ENCODE assay signal across 10 mouse cellular contexts in the genomic region with DNA sequence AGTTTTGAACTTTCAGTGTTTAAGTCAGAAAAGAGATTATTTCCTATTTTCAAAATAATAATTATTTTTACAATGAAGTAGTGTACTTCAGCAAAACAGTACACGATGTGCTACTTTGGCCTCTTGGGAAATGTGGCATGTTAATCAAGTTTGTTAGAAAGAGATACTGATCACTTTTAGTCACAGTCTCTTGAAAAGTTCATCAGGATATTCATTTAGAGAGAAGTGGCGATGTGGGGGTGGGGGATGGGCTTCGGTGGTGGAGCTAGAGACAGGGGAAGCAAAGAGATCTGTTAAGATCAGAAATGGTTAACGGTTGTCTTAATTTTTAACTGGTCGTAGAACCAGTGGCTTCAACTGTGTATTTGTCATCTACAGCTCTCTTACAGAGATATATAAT. TPM values are rescaled to one million over a fixed set of nuclear protein-coding genes. Genes with fewer than 3 reads are reported as not detected.
DNase-seq lines count a peak whose midpoint lies in the region; ATAC-seq and TF ChIP-seq lines count a peak whose summit lies in the region.
"Had no signal": no experiment of that assay in that cellular context is flagged by ENCODE, and none has a peak within 500 bp of the region (broad histone marks: within the 10 kb centered on the region; RNA-seq: fewer than 3 reads in every experiment).

No protein-coding gene starts in this region.

- H3K27ac ChIP-seq in heart, embryonic 11.5 days (ENCODE audit: low read depth, low read length) = no peak overlapping the region
- no peak overlapping the region for H3K27ac ChIP-seq in midbrain, embryonic 14.5 days (replicated peaks; ENCODE audit: low read depth, low read length)
- H3K27ac ChIP-seq in midbrain, embryonic 11.5 days (ENCODE audit: low read depth, low read length) = no peak overlapping the region
- no peak overlapping the region for H3K27ac ChIP-seq in limb, embryonic 14.5 days (replicated peaks; ENCODE audit: low read depth, low read length)

- TF ChIP-seq POLR2A in limb, embryonic 14.5 days (IDR thresholded peaks at IDR 0.05; ENCODE audit: borderline replicate concordance, extremely low read depth, insufficient read depth, insufficient read length) = no peak

- intact Hi-C loops in heart, postnatal 25 days (cut with DNase I) = loop anchor here (5.0 kb wide), 1 partner anchor 129 kb away; no protein-coding TSS in a partner anchor

- H3K4me3 ChIP-seq in heart, embryonic 11.5 days (ENCODE audit: low read depth, low read length) = peak overlapping the region; percentile 66; the same call in 1 of the 2 replicates
- no peak overlapping the region for H3K4me3 ChIP-seq in midbrain, embryonic 14.5 days (replicated peaks; ENCODE audit: low read depth, low read length)
- no peak overlapping the region for H3K4me3 ChIP-seq in midbrain, embryonic 11.5 days (ENCODE audit: low read depth, low read length)
- peak overlapping the region; percentile 58; the same call in 1 of the 2 replicates for H3K4me3 ChIP-seq in limb, embryonic 14.5 days (replicated peaks; ENCODE audit: low read length)

- H3K36me3 ChIP-seq in heart, embryonic 11.5 days (ENCODE audit: control insufficient read depth, insufficient read depth, low read length) = no peaks in the 10 kb centered on the region
- no peaks in the 10 kb centered on the region for H3K36me3 ChIP-seq in midbrain, embryonic 14.5 days (ENCODE audit: control insufficient read depth, insufficient read depth, low read length)
- no peaks in the 10 kb centered on the region for H3K36me3 ChIP-seq in midbrain, embryonic 11.5 days (ENCODE audit: control insufficient read depth, insufficient read depth, low read length)
- no peaks in the 10 kb centered on the region for H3K36me3 ChIP-seq in limb, embryonic 14.5 days (ENCODE audit: control insufficient read depth, insufficient read depth, low read length)
- H3K36me3 ChIP-seq: embryonic facial prominence, embryonic 13.5 days; midbrain, embryonic 12.5 days had no signal

- H3K4me1 ChIP-seq in heart, embryonic 11.5 days (ENCODE audit: control insufficient read depth, insufficient read depth, low read length) = no peaks in the 10 kb centered on the region
- no peaks in the 10 kb centered on the region for H3K4me1 ChIP-seq in midbrain, embryonic 14.5 days (ENCODE audit: control insufficient read depth, insufficient read depth, low read length)
- no peaks in the 10 kb centered on the region for H3K4me1 ChIP-seq in midbrain, embryonic 11.5 days (ENCODE audit: control insufficient read depth, insufficient read depth, low read length)
- H3K4me1 ChIP-seq in limb, embryonic 14.5 days (ENCODE audit: control insufficient read depth, insufficient read depth, low read length) = no peaks in the 10 kb centered on the region
- H3K4me1 ChIP-seq: embryonic facial prominence, embryonic 13.5 days; midbrain, embryonic 12.5 days had no signal

- H3K4me2 ChIP-seq in heart, embryonic 11.5 days = peak overlapping the region; percentile 61
- peak overlapping the region; percentile 55 for H3K4me2 ChIP-seq in midbrain, embryonic 14.5 days (ENCODE audit: low read length)
- no peak overlapping the region for H3K4me2 ChIP-seq in midbrain, embryonic 11.5 days
- H3K4me2 ChIP-seq in limb, embryonic 14.5 days (replicated peaks; ENCODE audit: low read depth, low read length, severe bottlenecking) = no peak overlapping the region

- no peaks in the 10 kb centered on the region for H3K9me3 ChIP-seq in heart, embryonic 11.5 days (replicated peaks; ENCODE audit: control insufficient read depth, low read length)
- no peaks in the 10 kb centered on the region for H3K9me3 ChIP-seq in midbrain, embryonic 14.5 days (ENCODE audit: control insufficient read depth, low read length)
- no peaks in the 10 kb centered on the region for H3K9me3 ChIP-seq in midbrain, embryonic 11.5 days (ENCODE audit: control insufficient read depth, low read length)
- no peaks in the 10 kb centered on the region for H3K9me3 ChIP-seq in limb, embryonic 14.5 days (ENCODE audit: control insufficient read depth, low read length)
- H3K9me3 ChIP-seq: embryonic facial prominence, embryonic 13.5 days; midbrain, embryonic 12.5 days had no signal

- H3K9ac ChIP-seq in heart, embryonic 11.5 days (ENCODE audit: low read depth, low read length) = no peak overlapping the region
- no peak overlapping the region for H3K9ac ChIP-seq in midbrain, embryonic 14.5 days (replicated peaks; ENCODE audit: low read length)
- H3K9ac ChIP-seq in midbrain, embryonic 11.5 days (ENCODE audit: low read length) = no peak overlapping the region
- H3K9ac ChIP-seq in limb, embryonic 14.5 days (ENCODE audit: low read depth, low read length, severe bottlenecking) = no peak overlapping the region

- 35% methylated on average over 5 of the region's 5 CpGs for WGBS in heart, embryonic 11.5 days (ENCODE audit: insufficient replicate concordance)
- WGBS in midbrain, embryonic 14.5 days = 38% methylated on average over 5 of the region's 5 CpGs
- WGBS in midbrain, embryonic 11.5 days = 40% methylated on average over 5 of the region's 5 CpGs
- whole genome bisulfite sequencing in limb, embryonic 14.5 days = 35% methylated on average over 5 of the region's 5 CpGs

- DNase-seq in heart, postnatal 25 days (ENCODE audit: low spot score) = no peak
- DNase-seq in midbrain, embryonic 14.5 days = peak; percentile 0
- no peak for DNase-seq in midbrain, embryonic 11.5 days (ENCODE audit: low spot score, missing footprints)
- no peak for DNase-seq in limb, embryonic 14.5 days (ENCODE audit: low spot score)
- peak; percentile 5 for DNase-seq in thymus, postnatal 25 days
- no peak for DNase-seq in T-cell, adult 2 months (ENCODE audit: low spot score)
- no peak for DNase-seq in c-Kit-positive CD71-positive TER-119-positive erythroid progenitor cells, embryonic 14.5 days (ENCODE audit: low spot score)

- no peak for ATAC-seq in heart, embryonic 11.5 days (replicated peaks; ENCODE audit: insufficient number of reproducible peaks, low FRiP score, low TSS enrichment)
- no peak for ATAC-seq in midbrain, embryonic 14.5 days (ENCODE audit: low FRiP score, low TSS enrichment)
- ATAC-seq in midbrain, embryonic 11.5 days (ENCODE audit: low FRiP score) = no peak
- ATAC-seq in limb, embryonic 14.5 days (ENCODE audit: low FRiP score, low read depth) = no peak

- peaks cover 36% of the 10 kb centered on the region for H3K27me3 ChIP-seq in heart, embryonic 11.5 days (ENCODE audit: control insufficient read depth, insufficient read depth, low read length)
- H3K27me3 ChIP-seq in midbrain, embryonic 14.5 days (ENCODE audit: control insufficient read depth, insufficient read depth, low read length) = peaks cover 35% of the 10 kb centered on the region
- peaks cover 35% of the 10 kb centered on the region for H3K27me3 ChIP-seq in midbrain, embryonic 11.5 days (ENCODE audit: control insufficient read depth, insufficient read depth, low read length)
- peaks cover 12% of the 10 kb centered on the region; the same call in 1 of the 2 replicates for H3K27me3 ChIP-seq in limb, embryonic 14.5 days (ENCODE audit: control insufficient read depth, insufficient read depth, low read length)

RNA-seq across cellular contexts. Expression of gene Klhl15, which starts 1.0 kb away (rescaled TPM):
- 4.4 and 5.2 TPM in 2 replicates for polyA plus RNA-seq in heart, embryonic 11.5 days (2014; fragmentation: Nextera tagmentation; extraction: Ambion mirVana)
- 1 to 10 TPM; 6.5 to 8.0 TPM for total RNA-seq in heart, postnatal 25 days (2021)
- 14.9 and 15.1 TPM in 2 replicates for polyA plus RNA-seq in midbrain, embryonic 14.5 days (2014; fragmentation: Nextera tagmentation; extraction: Ambion mirVana)
- polyA plus RNA-seq in midbrain, embryonic 11.5 days (2014; fragmentation: Nextera tagmentation; extraction: Ambion mirVana) = 11.3 and 15.4 TPM in 2 replicates
- polyA plus RNA-seq in limb, embryonic 14.5 days (2012; rRNA removed) = 4.9 and 6.2 TPM in 2 replicates
- polyA plus RNA-seq in limb, embryonic 14.5 days (2014; fragmentation: Nextera tagmentation; extraction: Ambion mirVana) = 10.6 and 11.7 TPM in 2 replicates

RNA-seq across cellular contexts. Expression of gene Eif2s3x, which starts 20.8 kb away (rescaled TPM):
- 70.9 and 74.7 TPM in 2 replicates for polyA plus RNA-seq in heart, embryonic 11.5 days (2014; fragmentation: Nextera tagmentation; extraction: Ambion mirVana)
- total RNA-seq in heart, postnatal 25 days (2021) = 100 to 1,000 TPM in 1 of 2 experiments, 10 to 100 TPM in 1; 90.8 to 166 TPM
- 101 and 104 TPM in 2 replicates for polyA plus RNA-seq in midbrain, embryonic 14.5 days (2014; fragmentation: Nextera tagmentation; extraction: Ambion mirVana)
- 126 and 140 TPM in 2 replicates for polyA plus RNA-seq in midbrain, embryonic 11.5 days (2014; fragmentation: Nextera tagmentation; extraction: Ambion mirVana)
- polyA plus RNA-seq in limb, embryonic 14.5 days (2012; rRNA removed) = 87.3 and 117 TPM in 2 replicates
- 63.5 and 110 TPM in 2 replicates for polyA plus RNA-seq in limb, embryonic 14.5 days (2014; fragmentation: Nextera tagmentation; extraction: Ambion mirVana)

Comparison
In these comparisons a context has a peak if more than half of its experiments do, and no peak if none do; other contexts are left out.
1. H3K4me2 ChIP-seq: peak in heart, embryonic 11.5 days (single experiment) and midbrain, embryonic 14.5 days (single experiment); none in midbrain, embryonic 11.5 days (single experiment) and limb, embryonic 14.5 days (single experiment).
2. DNase-seq: peak in midbrain, embryonic 14.5 days (single experiment) and thymus, postnatal 25 days (single experiment); none in heart, postnatal 25 days (single experiment), midbrain, embryonic 11.5 days (single experiment), limb, embryonic 14.5 days (single experiment), T-cell, adult 2 months (single experiment) and c-Kit-positive CD71-positive TER-119-positive erythroid progenitor cells, embryonic 14.5 days (single experiment).
3. H3K4me3 ChIP-seq: peak in heart, embryonic 11.5 days (single experiment) and limb, embryonic 14.5 days (single experiment); none in midbrain, embryonic 14.5 days (single experiment) and midbrain, embryonic 11.5 days (single experiment).